Mouse (Mus musculus) bone marrow macrophage, adult 2 months (primary cell): Measurements from ENCODE around the gene Adh7.

Experiments used
- CTCF ChIP-seq: IDR thresholded peaks from 2 replicates; pipeline ENCODE4 v1.5.1; 2012; ENCODE audit warnings: low read depth, mild to moderate bottlenecking, low read length, moderate library complexity
- POLR2A ChIP-seq: IDR thresholded peaks from 2 replicates; pipeline ENCODE4 v1.6.1; 2012; ENCODE audit warnings: mild to moderate bottlenecking, low read depth, low read length, borderline replicate concordance

DNA sequence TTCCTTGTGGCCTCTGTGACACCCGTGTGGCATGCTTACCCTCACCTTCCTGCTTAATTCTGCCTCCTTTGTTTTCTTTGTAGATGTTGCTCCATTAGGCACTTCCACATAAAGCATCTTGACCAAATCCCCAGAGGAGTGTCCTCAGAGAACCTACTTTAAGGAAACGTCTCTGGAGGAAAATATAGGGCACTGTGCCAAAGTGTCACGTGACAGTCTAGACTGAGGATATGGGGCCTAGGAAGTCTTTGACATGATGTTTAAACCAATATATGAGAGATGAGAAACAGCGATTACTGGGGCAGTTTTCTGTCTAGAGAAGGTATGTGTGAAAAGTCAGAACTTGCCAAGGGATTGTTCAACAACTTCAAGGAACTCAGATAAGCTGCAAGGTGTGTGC, 32.3 kb upstream of the Adh7 start:
- no peak for TF ChIP-seq CTCF
- no peak for TF ChIP-seq POLR2A
